Mouse (Mus musculus) granulocyte monocyte progenitor cell, adult 5-6 weeks (primary cell): Measurements from ENCODE around the gene Zbtb7a. TPM values are rescaled to one million over a fixed set of nuclear protein-coding genes. Genes with fewer than 3 reads are reported as not detected.

Experiments
- ATAC-seq: replicated peaks from 2 replicates; pipeline ENCODE4 v1.8.0; 2016; ENCODE audit warnings: mild to moderate bottlenecking, moderate TSS enrichment, inconsistent platforms; ENCODE audit not compliant: poor library complexity, severe bottlenecking
- total RNA-seq, 2 experiments: library from RNA; stranded (forward) in 1 of 2; stranded (reverse) in 1 of 2; fragments of 200-712, 200-1000 nt in 1 of 2; fragments of >200 nt in 1 of 2; fragmentation: Nextera tagmentation in 1 of 2; gene quantifications; 2 replicates each; pipeline ENCODE4 v1.2.3; 2014 to 2017

The Zbtb7a gene
- total RNA-seq, 2 experiments from 2014 or later: 8.0 to 16.1 TPM

- ATAC-seq: peak; percentile 12
Measured at GRCm38 (mm10) chr10:81138131-81138782, 3.2 kb downstream of the Zbtb7a start.

GRCm38 (mm10) chr10:81138821-81139528, 4.0 kb downstream of the Zbtb7a start:
- no peak for ATAC-seq

- ATAC-seq: no peak
Measured at GRCm38 (mm10) chr10:81139529-81139846, 4.5 kb downstream of the Zbtb7a start.

DNA sequence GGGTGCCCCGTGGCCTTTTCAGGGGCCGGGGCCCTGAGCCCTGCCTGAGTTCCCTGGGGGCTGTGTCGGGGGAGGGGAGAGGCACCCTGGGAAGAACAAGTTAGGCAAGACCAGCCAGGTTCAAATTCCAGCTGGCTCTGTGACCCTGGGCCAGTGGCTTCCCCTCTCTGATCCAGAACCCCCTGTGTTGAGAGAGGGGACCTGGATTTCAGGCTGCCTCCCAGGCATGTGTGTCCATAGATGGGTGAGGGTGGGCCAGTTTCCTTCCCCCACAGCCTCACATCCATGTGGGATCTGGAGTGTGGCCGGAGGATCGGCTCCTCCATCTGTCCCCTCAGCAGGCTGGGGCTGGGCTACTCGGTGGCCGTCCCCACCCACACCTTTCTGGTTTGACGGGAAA, 5.0 kb downstream of the Zbtb7a start:
- ATAC-seq: no peak

DNA sequence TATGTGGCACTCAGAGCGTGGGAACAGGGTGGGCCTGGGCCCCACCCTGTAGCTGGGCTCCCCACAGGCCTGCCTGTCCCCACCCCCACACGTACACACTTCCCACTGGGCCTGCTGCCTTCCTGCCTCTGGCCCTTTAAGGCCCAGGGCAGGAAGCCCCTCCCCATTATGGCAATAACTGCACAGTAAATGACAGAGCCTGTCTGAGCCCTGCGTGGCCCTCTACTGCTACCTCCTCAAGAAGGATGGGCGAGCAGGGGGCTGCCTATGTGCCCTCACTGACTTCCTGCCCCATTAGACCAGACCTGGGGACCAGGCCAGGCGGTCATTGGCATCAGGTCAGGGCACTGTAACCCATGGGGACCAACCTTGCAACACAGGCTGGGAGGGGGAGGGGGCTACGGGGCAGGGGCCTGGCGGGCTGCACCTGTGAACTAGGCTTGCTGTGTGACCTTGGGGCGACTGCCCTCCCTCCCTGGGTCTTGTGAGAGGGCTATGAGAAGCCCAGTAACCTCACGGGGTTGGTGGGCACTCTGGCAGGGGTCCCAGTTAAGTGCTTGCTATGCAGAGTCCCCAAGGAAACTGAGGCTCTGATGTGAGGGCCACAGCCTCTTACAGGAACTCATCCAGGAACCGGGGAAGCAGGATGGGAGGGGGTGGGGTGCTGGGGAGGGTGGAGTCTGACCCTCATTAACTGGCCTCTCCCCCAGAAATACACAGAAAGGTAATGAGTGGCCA, 5.9 kb downstream of the Zbtb7a start:
- no peak for ATAC-seq

DNA sequence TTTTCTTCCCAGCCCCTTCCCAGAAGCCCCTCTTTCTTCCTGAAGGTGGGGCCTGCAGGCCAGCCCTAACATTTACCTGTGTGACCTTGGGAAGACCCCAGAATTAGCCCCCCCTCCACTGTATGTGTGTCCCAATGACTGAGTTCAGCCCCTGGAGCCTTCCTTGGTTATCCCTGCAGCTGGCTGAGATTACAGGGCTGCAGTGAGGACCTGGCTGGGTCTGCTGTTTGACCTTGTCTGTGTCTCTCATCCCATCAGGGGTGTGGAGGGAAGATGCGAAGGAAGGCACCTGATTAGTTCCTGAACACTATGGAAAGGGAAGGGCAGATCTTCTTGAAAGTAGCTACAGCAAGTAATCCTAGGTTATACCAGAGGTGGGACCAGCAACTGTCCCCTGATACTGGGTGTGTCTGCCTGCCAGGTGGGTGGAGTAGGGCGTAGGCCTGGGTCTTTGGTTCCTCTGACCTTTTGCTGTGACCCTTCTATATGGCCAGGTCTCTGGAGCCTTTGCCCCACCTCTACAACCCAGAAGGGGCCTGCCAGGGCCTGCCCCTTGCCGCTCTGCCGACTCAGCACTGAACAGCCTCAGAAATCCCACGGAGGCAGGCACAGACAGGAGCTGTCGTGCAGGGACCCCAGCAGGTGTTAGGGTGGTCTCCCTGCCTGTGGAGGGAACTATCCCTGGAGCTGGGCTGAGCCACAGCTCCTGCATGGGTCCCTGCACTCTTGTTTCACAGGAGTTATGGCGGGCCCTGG, 6.6 kb downstream of the Zbtb7a start:
- ATAC-seq: no peak

DNA sequence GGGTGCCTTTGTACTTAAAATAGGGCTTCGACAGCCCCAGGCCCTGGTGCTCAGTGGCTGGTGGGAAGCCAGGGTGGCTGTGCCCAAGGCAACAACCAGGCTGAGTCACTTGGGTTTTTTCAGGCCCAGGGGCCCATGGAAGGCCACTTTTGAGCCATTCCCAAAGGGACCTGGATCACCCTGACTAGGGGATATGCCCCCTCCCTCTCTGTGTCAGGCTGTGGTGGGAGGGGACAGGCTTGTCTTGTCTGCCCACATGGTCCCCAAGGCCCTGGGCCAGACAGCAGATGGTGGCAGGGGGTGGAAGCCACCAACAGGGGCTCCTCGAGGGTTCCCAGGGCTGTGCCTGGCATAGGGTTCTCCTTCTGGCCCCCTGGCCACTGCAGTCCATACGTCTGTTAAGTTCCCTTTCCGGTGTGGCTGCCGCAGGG, 7.5 kb downstream of the Zbtb7a start:
- peak; percentile 25 for ATAC-seq

GRCm38 (mm10) chr10:81143157-81143633, 8.2 kb downstream of the Zbtb7a start:
- ATAC-seq: peak; percentile 49

- no peak for ATAC-seq
Measured at GRCm38 (mm10) chr10:81143845-81144437, 8.9 kb downstream of the Zbtb7a start.

DNA sequence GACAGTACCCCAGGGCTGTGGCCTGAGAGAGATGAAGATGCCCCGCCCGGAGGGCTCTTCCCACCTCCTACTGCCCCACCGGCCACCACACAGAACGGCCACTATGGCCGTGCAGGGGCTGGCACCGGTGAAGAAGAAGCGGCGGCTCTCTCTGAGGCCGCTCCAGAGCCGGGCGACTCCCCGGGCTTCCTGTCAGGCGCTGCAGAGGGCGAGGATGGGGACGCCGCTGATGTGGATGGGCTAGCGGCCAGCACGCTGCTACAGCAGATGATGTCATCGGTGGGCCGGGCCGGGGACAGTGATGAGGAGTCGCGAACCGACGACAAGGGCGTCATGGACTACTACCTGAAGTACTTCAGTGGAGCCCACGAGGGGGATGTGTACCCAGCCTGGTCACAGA, 9.6 kb downstream of the Zbtb7a start:
- ATAC-seq: no peak

DNA sequence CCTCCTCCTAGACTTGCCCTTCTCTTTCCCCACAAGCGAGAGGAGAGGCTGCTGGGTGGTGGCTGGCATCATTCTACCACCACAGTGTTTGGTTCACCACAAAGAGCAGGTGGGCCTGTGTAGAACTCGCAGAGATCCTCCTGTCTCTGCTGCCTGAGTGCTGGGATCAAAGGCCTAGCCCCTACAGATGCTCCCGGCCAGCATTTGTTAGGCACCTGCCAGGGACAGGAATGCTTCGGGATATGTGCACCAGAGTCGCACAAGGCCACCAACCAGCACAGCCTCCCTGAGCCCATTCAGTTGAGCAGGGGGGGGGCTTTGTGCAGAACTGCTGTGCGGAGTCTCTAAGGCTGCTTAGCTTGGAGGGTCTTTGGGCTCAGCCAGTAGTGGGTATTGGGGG, 10.3 kb downstream of the Zbtb7a start:
- ATAC-seq: no peak

GRCm38 (mm10) chr10:81145778-81146177, 10.8 kb downstream of the Zbtb7a start:
- no peak for ATAC-seq

GRCm38 (mm10) chr10:81146296-81146695, 11.3 kb downstream of the Zbtb7a start:
- peak; percentile 38 for ATAC-seq

- ATAC-seq: no peak
Measured at GRCm38 (mm10) chr10:81151261-81151660, 16.2 kb downstream of the Zbtb7a start.

DNA sequence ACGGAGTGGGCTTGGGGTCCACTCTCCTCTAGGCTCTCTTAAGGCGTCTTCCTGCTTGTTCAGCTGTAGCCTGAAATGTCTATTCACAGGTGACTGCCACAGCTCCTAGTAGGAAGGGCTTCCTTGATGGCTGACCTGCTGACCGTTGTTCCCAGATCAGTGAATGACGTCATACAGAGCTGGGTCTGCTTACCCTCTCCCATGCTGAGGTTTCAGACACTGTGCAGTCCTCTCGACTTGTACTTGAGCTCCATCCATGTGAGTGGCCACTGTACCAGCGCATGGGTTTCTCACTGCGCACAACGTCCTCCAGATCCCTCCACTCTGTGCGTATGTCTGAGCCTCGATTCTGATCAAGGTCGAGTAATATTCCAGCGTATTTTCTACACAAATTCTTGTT, 17.6 kb downstream of the Zbtb7a start:
- no peak for ATAC-seq

DNA sequence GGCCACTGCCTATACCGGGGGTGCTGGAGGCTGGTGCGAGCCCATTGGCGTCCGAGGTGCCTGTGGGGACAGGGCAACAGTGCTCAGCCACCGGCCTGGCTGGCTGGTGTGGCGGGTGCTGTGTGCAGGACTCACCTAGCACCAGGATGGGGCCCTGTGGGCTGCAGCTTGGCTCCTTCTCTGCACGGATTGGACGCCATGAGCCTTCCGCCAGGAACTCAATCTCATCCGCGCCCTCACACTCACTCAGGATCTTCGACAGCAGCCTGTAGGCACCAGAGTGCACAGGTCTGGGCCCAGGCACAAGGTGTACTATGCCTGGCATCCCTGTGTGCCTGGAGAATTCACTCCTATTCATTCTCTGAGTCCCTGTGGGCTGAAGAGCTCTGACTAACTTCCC, 19.3 kb downstream of the Zbtb7a start:
- no peak for ATAC-seq

GRCm38 (mm10) chr10:81154736-81155135, 19.7 kb downstream of the Zbtb7a start:
- ATAC-seq: no peak

- ATAC-seq: 0 out of 2 replicates have a peak, but pooled peaks have one; percentile 23
Measured at GRCm38 (mm10) chr10:81161602-81162317, 26.7 kb downstream of the Zbtb7a start.

- ATAC-seq: 0 out of 2 replicates have a peak, but pooled peaks have one; percentile 13
Measured at GRCm38 (mm10) chr10:81162318-81162652, 27.3 kb downstream of the Zbtb7a start.

DNA sequence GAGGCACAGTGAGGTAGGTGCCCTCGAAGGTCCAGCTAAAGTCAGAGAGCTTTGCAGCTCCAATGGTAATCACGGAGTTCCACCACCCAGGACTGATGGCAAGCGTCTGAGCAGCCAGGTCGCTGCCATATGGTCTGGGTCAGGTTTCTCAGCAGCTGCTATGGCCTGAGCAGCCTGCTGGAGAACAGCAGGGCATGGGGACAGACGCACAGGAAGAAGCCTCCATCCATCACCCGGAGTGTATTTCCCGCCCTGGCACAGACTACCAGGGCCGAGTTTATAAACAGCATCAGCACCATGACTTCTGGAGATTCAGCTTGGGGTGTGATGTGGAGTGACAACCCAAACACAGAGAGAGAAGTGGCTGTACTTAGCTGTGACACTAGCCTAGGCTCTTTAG, 30.1 kb downstream of the Zbtb7a start:
- ATAC-seq: no peak
